Mouse (Mus musculus) CH12.LX (cell line): ENCODE measurements around the gene Gm20388. TPM values are rescaled to one million over a fixed set of nuclear protein-coding genes. Genes with fewer than 3 reads are reported as not detected.

Experiments
- DNase-seq: peaks from one replicate; pipeline ENCODE4 v3.0.0-alpha.2; 2013; ENCODE audit errors: extremely low read depth
- H3K27ac ChIP-seq: 2 replicates; pipeline ENCODE4 v1.5.1; 2012; ENCODE audit warnings: low read depth, mild to moderate bottlenecking, control low read depth, moderate library complexity; ENCODE audit not compliant: insufficient read depth
- H3K27me3 ChIP-seq: replicated peaks from 2 replicates; pipeline ENCODE3; 2012; ENCODE audit warnings: inconsistent platforms
- H3K36me3 ChIP-seq, 2 experiments: replicated peaks in 1 of 2; 2 replicates each; pipeline versions ENCODE3 to v1.6.1; 2012; ENCODE audit warnings: inconsistent platforms in 1 of 2, low read length in 1 of 2, mild to moderate bottlenecking in 1 of 2, mixed read lengths in 1 of 2, moderate library complexity in 1 of 2; ENCODE audit not compliant: control insufficient read depth in 1 of 2, insufficient read depth in 1 of 2
- H3K4me1 ChIP-seq, 2 experiments: 2 replicates each; pipeline ENCODE4 v1.6.1; 2012; ENCODE audit warnings: inconsistent platforms in 1 of 2, moderate library complexity in 1 of 2; ENCODE audit not compliant: insufficient read depth in 2 of 2, control insufficient read depth in 1 of 2
- H3K4me2 ChIP-seq: 2 replicates; pipeline ENCODE4 v1.6.1; 2012; ENCODE audit warnings: low read depth, mild to moderate bottlenecking, control low read depth; ENCODE audit not compliant: poor library complexity, insufficient read depth, severe bottlenecking
- H3K4me3 ChIP-seq, 3 experiments: fragments of 150-350 bp in 1 of 3; sonication (generic) in 1 of 3; replicated peaks in 1 of 3; 2 replicates each; pipeline versions ENCODE3 to v1.5.1; 2011 to 2012; ENCODE audit warnings: low read depth in 2 of 3, low read length in 2 of 3, mild to moderate bottlenecking in 2 of 3, moderate library complexity in 2 of 3, control low read depth in 1 of 3, improper control_type of control experiment in 1 of 3, inconsistent platforms in 1 of 3, mixed read lengths in 1 of 3; ENCODE audit not compliant: poor library complexity in 1 of 3
- H3K79me2 ChIP-seq: replicated peaks from 2 replicates; pipeline ENCODE4 v1.6.1; 2012; ENCODE audit warnings: mild to moderate bottlenecking, moderate library complexity; ENCODE audit not compliant: control insufficient read depth, poor library complexity, insufficient read depth, severe bottlenecking; ENCODE audit errors: extremely low read depth
- H3K9ac ChIP-seq: 2 replicates; pipeline ENCODE4 v1.6.1; 2012; ENCODE audit warnings: low read depth, mild to moderate bottlenecking, control low read depth, moderate library complexity; ENCODE audit not compliant: insufficient read depth
- H3K9me3 ChIP-seq: replicated peaks from 2 replicates; pipeline ENCODE3; 2012; ENCODE audit warnings: low read length, inconsistent platforms, mixed read lengths
- CHD1 ChIP-seq: IDR thresholded peaks from 2 replicates; pipeline ENCODE4 v1.6.1; 2012; ENCODE audit warnings: low read depth, low read length, improper control_type of control experiment, inconsistent platforms
- CHD2 ChIP-seq: IDR thresholded peaks from 2 replicates; pipeline ENCODE4 v1.6.1; 2011; ENCODE audit warnings: low read length, improper control_type of control experiment
- EP300 ChIP-seq: IDR thresholded peaks from 2 replicates; pipeline ENCODE4 v1.6.1; 2011; ENCODE audit warnings: low read length, improper control_type of control experiment
- GABPA ChIP-seq: IDR thresholded peaks from 2 replicates; pipeline ENCODE4 v1.6.1; 2012; ENCODE audit warnings: low read depth, low read length, improper control_type of control experiment, inconsistent platforms; ENCODE audit not compliant: insufficient replicate concordance
- MAFK ChIP-seq: IDR thresholded peaks from 2 replicates; pipeline ENCODE4 v1.6.1; 2011; ENCODE audit warnings: low read length, improper control_type of control experiment; ENCODE audit not compliant: insufficient replicate concordance
- MAX ChIP-seq: IDR thresholded peaks from 2 replicates; pipeline ENCODE4 v1.6.1; 2011; ENCODE audit warnings: low read length, improper control_type of control experiment
- MAZ ChIP-seq: IDR thresholded peaks from 2 replicates; pipeline ENCODE4 v1.6.1; 2012; ENCODE audit warnings: low read depth, mild to moderate bottlenecking, inconsistent platforms, low read length, improper control_type of control experiment, moderate library complexity
- MEF2A ChIP-seq: IDR thresholded peaks from 2 replicates; pipeline ENCODE4 v1.6.1; 2014; ENCODE audit warnings: low read depth, mild to moderate bottlenecking, inconsistent platforms, low read length, improper control_type of control experiment, borderline replicate concordance
- MXI1 ChIP-seq: IDR thresholded peaks from 2 replicates; pipeline ENCODE4 v1.6.1; 2011; ENCODE audit warnings: mild to moderate bottlenecking, low read depth, low read length, improper control_type of control experiment
- POLR2A ChIP-seq: IDR thresholded peaks from 2 replicates; pipeline ENCODE4 v1.6.1; 2011; ENCODE audit warnings: low read depth, mild to moderate bottlenecking, improper control_type of control experiment, low read length
- POLR2AphosphoS2 ChIP-seq: IDR thresholded peaks from 2 replicates; pipeline ENCODE4 v1.6.1; 2011; ENCODE audit warnings: low read depth, low read length, improper control_type of control experiment
- RAD21 ChIP-seq: IDR thresholded peaks from 2 replicates; pipeline ENCODE4 v1.6.1; 2011; ENCODE audit warnings: low read depth, mild to moderate bottlenecking, low read length, improper control_type of control experiment, moderate library complexity
- UBTF ChIP-seq: IDR thresholded peaks from 2 replicates; pipeline ENCODE4 v1.6.1; 2012; ENCODE audit warnings: low read depth, mild to moderate bottlenecking, inconsistent platforms, low read length, improper control_type of control experiment, moderate library complexity
- ZC3H11A ChIP-seq: IDR thresholded peaks from 2 replicates; pipeline ENCODE4 v1.6.1; 2012; ENCODE audit warnings: low read depth, mild to moderate bottlenecking, inconsistent platforms, low read length, improper control_type of control experiment
- ZKSCAN1 ChIP-seq: IDR thresholded peaks from 2 replicates; pipeline ENCODE4 v1.6.1; 2012; ENCODE audit warnings: low read depth, inconsistent platforms, low read length, improper control_type of control experiment, borderline replicate concordance
- ZMIZ1 ChIP-seq: IDR thresholded peaks from 2 replicates; pipeline ENCODE4 v1.6.1; 2012; ENCODE audit warnings: low read depth, mild to moderate bottlenecking, inconsistent platforms, low read length, improper control_type of control experiment
- dilution Hi-C: fragments of 300-500 bp; cut with MboI; formaldehyde crosslinking; loops from 2 replicates; pipeline ENCODE4 v1.14.3; 2020; ENCODE audit warnings: low sequenced_read_pairs; ENCODE audit not compliant: extremely low pct_unique_long_range_greater_than_20kb, extremely low pct_ligation_motif_present
- in situ Hi-C: fragments of 300-500 bp; cut with MboI; formaldehyde crosslinking; loops from 3 replicates; pipeline ENCODE4 v1.14.3; 2019; ENCODE audit warnings: low sequenced_read_pairs, low pct_ligation_motif_present, low pct_unique_long_range_greater_than_20kb, mixed read lengths
- polyA plus RNA-seq: library from polyadenylated mRNA; unstranded; fragments of >175 nt; gene quantifications from 2 replicates; pipeline ENCODE4 v1.2.1, GENCODE M21; 2012; ENCODE audit warnings: low read depth; ENCODE audit not compliant: insufficient read length
- total RNA-seq, 2 experiments: library from RNA; depleted of rRNA; stranded (reverse); fragments of 300-350 nt in 1 of 2; fragments of >200 nt in 1 of 2; gene quantifications; 2 replicates each; pipeline ENCODE4 v1.2.3; 2012 to 2014

Gm20388 gene
- total and polyA plus RNA-seq, 3 experiments: 14.8 to 26.3 (median 22.2) TPM

- TF ChIP-seq CHD2 (no peak), MAZ (no peak), ZMIZ1 (no peak), RAD21 (no peak), CHD1 (no peak), ZKSCAN1 (no peak), EP300 (no peak), POLR2A (no peak), UBTF (no peak), MAFK (no peak), MEF2A (no peak), GABPA (no peak), MXI1 (no peak), POLR2AphosphoS2 (no peak)
- H3K27ac ChIP-seq: no peak overlapping the region
- no peak overlapping the region for H3K4me3 ChIP-seq
- H3K9me3 ChIP-seq: no peaks in the 10 kb centered on the region
- no peaks in the 10 kb centered on the region for H3K79me2 ChIP-seq
- H3K9ac ChIP-seq: no peak overlapping the region
- no peaks in the 10 kb centered on the region for H3K36me3 ChIP-seq
- peaks cover 24 to 57% of the 10 kb centered on the region in 2 experiments for H3K4me1 ChIP-seq
- no peak overlapping the region for H3K4me2 ChIP-seq
- in situ Hi-C loops (loop anchor here (5.0 kb wide), 1 partner anchor 108 kb away; no protein-coding TSS in a partner anchor), dilution Hi-C loops (no loop called here)
- DNase-seq: no peak
- H3K27me3 ChIP-seq: peaks cover 15% of the 10 kb centered on the region
Measured at GRCm38 (mm10) chr8:120684082-120684481, 773.4 kb downstream of the Gm20388 start.

DNA sequence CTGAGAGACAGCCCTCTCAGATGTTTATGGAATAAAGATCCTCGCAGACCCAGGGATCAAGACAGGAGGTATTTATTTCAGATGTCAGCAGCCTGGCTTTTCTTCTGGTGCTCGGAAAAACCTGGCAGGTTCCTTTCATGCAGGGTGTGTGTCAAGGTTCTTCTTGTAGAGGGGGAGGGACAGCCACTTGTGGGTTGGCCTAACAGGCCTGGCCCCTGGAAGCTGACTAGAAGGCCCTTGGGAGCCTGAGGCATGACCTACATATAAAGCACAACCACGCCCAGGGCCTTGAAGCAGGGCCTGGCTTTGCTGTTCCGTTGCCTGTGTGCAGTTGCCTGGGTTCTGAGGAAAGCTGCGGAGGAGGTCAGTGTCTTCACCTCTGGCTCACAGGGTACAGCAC, 774.5 kb downstream of the Gm20388 start:
- H3K9me3 ChIP-seq: no peaks in the 10 kb centered on the region
- dilution Hi-C loops (no loop called here), in situ Hi-C loops (no loop called here)
- peaks cover 24 to 57% of the 10 kb centered on the region in 2 experiments for H3K4me1 ChIP-seq
- H3K27ac ChIP-seq: no peak overlapping the region
- no peak for TF ChIP-seq ZC3H11A
- TF ChIP-seq POLR2A: no peak
- no peak for TF ChIP-seq POLR2AphosphoS2
- TF ChIP-seq MAX: no peak
- peak overlapping the region in 1 of 3 experiments; percentile 16 for H3K4me3 ChIP-seq
- H3K27me3 ChIP-seq: peaks cover 19% of the 10 kb centered on the region
- DNase-seq: peak; percentile 41
- H3K79me2 ChIP-seq: no peaks in the 10 kb centered on the region
- H3K36me3 ChIP-seq: no peaks in the 10 kb centered on the region
- no peak overlapping the region for H3K9ac ChIP-seq
- no peak overlapping the region for H3K4me2 ChIP-seq
